Mouse (Mus musculus) frontal cortex, adult 2 months (tissue): ENCODE measurements around the gene Ank. TPM values are rescaled to one million over a fixed set of nuclear protein-coding genes. Genes with fewer than 3 reads are reported as not detected.

ENCODE experiments used
- DNase-seq, 2 experiments: peaks; one replicate each; pipeline ENCODE4 v3.0.0; 2022; ENCODE audit warnings: low spot score in 1 of 2; ENCODE audit errors: extremely low spot score in 1 of 2
- polyA plus RNA-seq: library from polyadenylated mRNA; depleted of rRNA; stranded (reverse); fragments of >200 nt; gene quantifications from 2 replicates; pipeline ENCODE4 v1.2.3, GENCODE M21; 2012; rRNA removed

The Ank gene
- polyA plus RNA-seq, 1 experiment = 176 TPM

- peak in 1 of 2 experiments; percentile 52 for DNase-seq
These were observed 158.8 kb downstream of the Ank start for GRCm38 (mm10) chr15:27625014-27625889.

DNA sequence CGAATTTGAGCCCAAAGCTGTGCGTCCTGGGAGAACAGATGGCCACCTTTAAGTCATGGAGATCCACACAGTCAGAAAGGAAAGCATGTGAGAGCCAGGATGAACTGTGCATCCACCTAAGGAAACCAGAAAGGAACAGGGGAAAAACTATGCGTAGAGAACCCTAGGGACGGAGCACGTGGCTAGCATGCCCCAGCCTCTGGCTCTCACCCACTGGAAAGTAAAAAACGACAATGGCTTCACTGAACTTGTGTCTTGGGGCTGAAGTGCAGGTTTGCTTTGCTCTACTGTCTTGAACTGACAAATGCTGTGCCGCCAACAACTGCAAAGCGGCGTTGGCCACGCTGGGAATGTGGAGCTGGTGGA lies 159.4 kb downstream of the Ank start:
- DNase-seq = no peak

- no peak for DNase-seq
These were observed 159.8 kb downstream of the Ank start for GRCm38 (mm10) chr15:27626314-27626713.

- no peak for DNase-seq
These were observed 161.3 kb downstream of the Ank start for GRCm38 (mm10) chr15:27627794-27628193.

- no peak for DNase-seq
These were observed 162.6 kb downstream of the Ank start for GRCm38 (mm10) chr15:27629046-27629445.

DNA sequence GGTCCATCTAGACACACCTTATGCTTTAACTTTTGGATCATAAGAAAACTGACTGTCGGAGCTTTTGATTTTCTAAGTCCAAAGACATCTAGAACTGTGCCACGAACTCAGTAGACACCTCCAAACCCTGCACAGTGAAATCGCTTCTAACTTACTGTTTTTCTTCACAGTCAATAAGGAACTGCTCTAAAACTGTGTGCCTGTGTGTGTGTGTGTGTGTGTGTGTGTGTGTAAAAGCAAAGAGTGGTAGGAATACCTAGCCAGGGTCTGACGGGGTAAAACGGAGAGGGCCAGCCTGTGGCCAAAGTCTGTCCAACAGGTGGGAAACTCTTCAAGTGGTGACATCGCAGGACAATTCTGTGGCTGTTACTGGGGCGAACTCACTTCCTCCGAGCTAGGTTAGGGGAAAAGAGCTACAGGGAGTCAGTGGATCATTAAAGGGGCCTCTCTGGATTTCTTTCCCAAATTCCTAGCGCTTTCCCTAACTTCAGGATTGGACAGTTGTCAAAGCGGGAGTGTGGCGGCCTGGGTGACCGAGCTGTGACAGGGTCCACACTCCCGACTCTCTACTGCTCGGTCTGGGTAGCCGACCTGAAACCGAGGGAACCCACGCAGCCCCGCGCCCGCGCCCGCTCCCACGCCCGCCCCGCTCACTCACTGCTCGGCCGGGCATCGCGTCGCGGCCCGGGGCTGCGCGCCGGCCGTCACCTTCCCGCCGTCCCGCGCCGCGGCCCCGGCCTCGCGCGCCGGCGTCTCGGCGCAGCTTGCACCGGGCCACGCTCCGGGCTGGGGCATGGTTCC lies 163.5 kb downstream of the Ank start:
- peak in 1 of 2 experiments; percentile 28 for DNase-seq

DNA sequence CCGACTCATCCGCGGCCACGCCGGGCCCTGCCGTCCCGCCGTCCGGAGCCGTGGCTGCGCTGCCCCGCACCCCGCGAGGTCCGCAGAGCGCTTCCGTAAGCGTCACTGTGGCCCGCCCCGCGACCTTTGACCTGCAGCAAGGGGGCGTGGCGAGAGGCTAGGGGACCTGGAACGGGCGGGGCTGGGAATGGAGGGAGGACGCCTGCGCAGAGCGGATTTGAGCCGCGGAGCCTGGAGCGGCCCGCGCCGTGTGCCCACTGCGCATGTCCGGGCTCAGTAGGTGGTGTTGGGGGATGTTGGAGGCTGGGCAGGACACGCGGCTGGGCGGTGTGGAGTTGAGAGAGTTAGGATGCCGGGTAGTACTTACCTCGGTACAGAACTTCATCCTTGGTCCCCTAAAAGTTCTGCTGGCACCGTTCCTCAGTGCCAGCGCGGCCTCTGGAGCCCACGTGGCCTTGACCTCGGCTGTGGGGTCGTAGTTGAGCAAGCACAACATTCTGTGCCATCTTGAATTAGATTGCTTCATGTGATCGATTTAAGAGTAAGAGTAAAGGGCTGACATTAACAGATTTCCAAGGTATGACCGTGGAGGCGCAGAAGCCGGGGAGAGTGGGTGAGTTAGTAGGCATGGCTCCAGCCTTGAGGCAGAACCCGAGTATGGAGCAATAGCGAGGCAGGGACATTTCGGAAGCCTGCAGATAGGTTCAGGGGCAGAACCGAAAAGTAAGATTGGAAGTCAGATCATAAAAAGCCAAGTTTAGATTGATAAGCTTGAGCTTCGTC lies 164.3 kb downstream of the Ank start, which contains the start of gene Otulin:
Gene Otulin, minus strand, starts transcription at position 93 of the 783 bp plus-strand sequence.
- peak; percentile 93 to 99 for DNase-seq

- DNase-seq = no peak
These were observed 167.7 kb downstream of the Ank start for GRCm38 (mm10) chr15:27633941-27634900.

- DNase-seq = no peak
These were observed 174.7 kb downstream of the Ank start for GRCm38 (mm10) chr15:27641171-27641570.

DNA sequence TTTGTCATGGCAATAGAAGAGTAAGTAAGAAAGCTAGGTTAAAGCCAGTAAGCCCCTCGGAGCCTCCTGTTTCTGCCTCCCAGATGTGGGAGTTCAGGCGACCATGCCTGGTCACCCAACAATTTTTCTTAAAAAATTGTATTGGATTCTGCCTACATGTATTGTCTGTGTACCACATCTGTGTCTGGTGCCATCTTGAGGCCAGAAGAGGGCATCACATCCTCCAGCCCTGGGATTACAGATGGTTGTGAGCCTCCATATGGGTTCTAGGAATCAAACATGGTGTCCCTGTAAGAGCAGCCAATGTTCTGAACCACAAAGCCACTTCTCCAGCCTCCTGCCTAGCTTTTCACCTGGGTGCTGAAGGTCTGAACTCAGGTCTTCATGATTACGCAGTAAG lies 176.4 kb downstream of the Ank start:
- DNase-seq = peak in 1 of 2 experiments; percentile 71

Other genes with a start within 250 kb of the Ank start
- 23.6 and 25.4 TPM in 2 replicates for gene Otulin, start 164.0 kb downstream of the Ank start, polyA plus RNA-seq
- gene Otulinl, start 214.9 kb downstream of the Ank start, polyA plus RNA-seq = 18.3 and 21.0 TPM in 2 replicates